Mouse (Mus musculus): ENCODE results near the gene Cercam. TPM values are rescaled to one million over a fixed set of nuclear protein-coding genes. Genes with fewer than 3 reads are reported as not detected.
"Not testable (repeated sequence)": the region's sequence is repeated elsewhere in the genome, so short reads cannot be mapped to it uniquely, and the experiment has no call there.

The Cercam gene
- polyA plus RNA-seq, 1 experiment from 2014 or later = 12.2 TPM

- no peak for ATAC-seq (ENCODE audit: borderline replicate concordance, extremely low read depth, low FRiP score, low TSS enrichment)
- Histone ChIP-seq H3K9ac (no peak overlapping the region), H3K4me3 (no peak overlapping the region), H3K27me3 (no peaks in the 10 kb centered on the region), H3K4me2 (no peak overlapping the region), H3K36me3 (no peaks in the 10 kb centered on the region), H3K27ac (no peak overlapping the region), H3K9me3 (no peaks in the 10 kb centered on the region), H3K4me1 (no peaks in the 10 kb centered on the region)
- 58% methylated on average over 17 of the region's 17 CpGs for WGBS
Measured at GRCm38 (mm10) chr2:29879964-29880830, 11.2 kb downstream of the Cercam start.

- peaks cover 16% of the 10 kb centered on the region for H3K4me1 ChIP-seq
- not testable (repeated sequence) for H3K27me3 ChIP-seq; H3K4me3 ChIP-seq; H3K27ac ChIP-seq; ATAC-seq (ENCODE audit: borderline replicate concordance, extremely low read depth, low FRiP score, low TSS enrichment); H3K9ac ChIP-seq; H3K4me2 ChIP-seq; H3K36me3 ChIP-seq; H3K9me3 ChIP-seq
- WGBS = 77% methylated on average over 9 of the region's 9 CpGs
Measured at GRCm38 (mm10) chr2:29886659-29887292, 17.8 kb downstream of the Cercam start.

GRCm38 (mm10) chr2:29889066-29889944, 20.3 kb downstream of the Cercam start, which contains the start of gene Odf2:
Odf2 (plus strand) TSS chr2:29889221.
- no peaks in the 10 kb centered on the region; the same call in 1 of the 2 replicates for H3K27me3 ChIP-seq
- H3K27ac ChIP-seq = peak within 1 kb of the TSS; percentile 77
- 1% methylated on average over 69 of the region's 70 CpGs for WGBS
- peak within 1 kb of the TSS; percentile 94 for H3K4me2 ChIP-seq
- H3K9ac ChIP-seq = peak within 1 kb of the TSS; percentile 73
- peaks cover 16% of the 10 kb centered on the region for H3K4me1 ChIP-seq
- peak within 1 kb of the TSS; percentile 69 for H3K4me3 ChIP-seq
- H3K9me3 ChIP-seq = no peaks in the 10 kb centered on the region
- peaks cover 26% of the 10 kb centered on the region for H3K36me3 ChIP-seq
- peak; percentile 91 for ATAC-seq (ENCODE audit: borderline replicate concordance, extremely low read depth, low FRiP score, low TSS enrichment)

GRCm38 (mm10) chr2:29889991-29890833, 21.2 kb downstream of the Cercam start:
- Histone ChIP-seq H3K9me3 (no peaks in the 10 kb centered on the region), H3K36me3 (peaks cover 35% of the 10 kb centered on the region), H3K27ac (peak overlapping the region; percentile 77), H3K4me2 (peak overlapping the region; percentile 94), H3K27me3 (no peaks in the 10 kb centered on the region; the same call in 1 of the 2 replicates), H3K4me3 (peak overlapping the region; percentile 69), H3K4me1 (peaks cover 16% of the 10 kb centered on the region), H3K9ac (peak overlapping the region; percentile 73)
- peak; percentile 93 for ATAC-seq (ENCODE audit: borderline replicate concordance, extremely low read depth, low FRiP score, low TSS enrichment)
- WGBS = under 1% methylated on average over 60 of the region's 61 CpGs

GRCm38 (mm10) chr2:29891773-29892172, 22.8 kb downstream of the Cercam start:
- 90% methylated on average over 6 of the region's 6 CpGs for whole genome bisulfite sequencing

GRCm38 (mm10) chr2:29896071-29896470, 27.1 kb downstream of the Cercam start:
- 100% methylated on average over 1 of the region's 1 CpGs for WGBS
- Histone ChIP-seq H3K4me1 (peaks cover 5% of the 10 kb centered on the region), H3K27ac (no peak overlapping the region), H3K36me3 (peaks cover 92% of the 10 kb centered on the region), H3K4me3 (no peak overlapping the region), H3K9me3 (no peaks in the 10 kb centered on the region), H3K4me2 (no peak overlapping the region), H3K27me3 (no peaks in the 10 kb centered on the region), H3K9ac (no peak overlapping the region)
- no peak for ATAC-seq (ENCODE audit: borderline replicate concordance, extremely low read depth, low FRiP score, low TSS enrichment)

More at GRCm38 (mm10) chr2:29891773-29892172, 22.8 kb downstream of the Cercam start:
- Histone ChIP-seq H3K36me3 (peaks cover 50% of the 10 kb centered on the region), H3K9me3 (no peaks in the 10 kb centered on the region), H3K9ac (no peak overlapping the region), H3K27me3 (no peaks in the 10 kb centered on the region; the same call in 1 of the 2 replicates), H3K4me1 (peaks cover 16% of the 10 kb centered on the region), H3K4me2 (no peak overlapping the region), H3K4me3 (no peak overlapping the region), H3K27ac (no peak overlapping the region)
- no peak for ATAC-seq (ENCODE audit: borderline replicate concordance, extremely low read depth, low FRiP score, low TSS enrichment)

- Histone ChIP-seq H3K9me3 (no peaks in the 10 kb centered on the region), H3K9ac (no peak overlapping the region), H3K36me3 (peaks cover 98% of the 10 kb centered on the region), H3K27me3 (no peaks in the 10 kb centered on the region), H3K27ac (no peak overlapping the region), H3K4me3 (no peak overlapping the region), H3K4me2 (no peak overlapping the region), H3K4me1 (no peaks in the 10 kb centered on the region)
- ATAC-seq (ENCODE audit: borderline replicate concordance, extremely low read depth, low FRiP score, low TSS enrichment) = no peak
- 73% methylated on average over 2 of the region's 2 CpGs for WGBS
Measured at GRCm38 (mm10) chr2:29897366-29897765, 28.4 kb downstream of the Cercam start.

GRCm38 (mm10) chr2:29898081-29898480, 29.1 kb downstream of the Cercam start:
- H3K4me3 ChIP-seq = no peak overlapping the region
- H3K9me3 ChIP-seq = no peaks in the 10 kb centered on the region
- 87% methylated on average over 1 of the region's 1 CpGs for WGBS
- no peak for ATAC-seq (ENCODE audit: borderline replicate concordance, extremely low read depth, low FRiP score, low TSS enrichment)
- no peak overlapping the region for H3K4me2 ChIP-seq
- H3K36me3 ChIP-seq = peaks cover 98% of the 10 kb centered on the region
- H3K9ac ChIP-seq = no peak overlapping the region
- H3K27me3 ChIP-seq = no peaks in the 10 kb centered on the region
- no peak overlapping the region for H3K27ac ChIP-seq
- no peaks in the 10 kb centered on the region for H3K4me1 ChIP-seq

- H3K27me3 ChIP-seq = no peaks in the 10 kb centered on the region
- no peak overlapping the region for H3K4me2 ChIP-seq
- no peak overlapping the region for H3K9ac ChIP-seq
- no peak overlapping the region for H3K4me3 ChIP-seq
- peaks cover 95% of the 10 kb centered on the region for H3K36me3 ChIP-seq
- H3K27ac ChIP-seq = no peak overlapping the region
- 86% methylated on average over 10 of the region's 10 CpGs for WGBS
- ATAC-seq (ENCODE audit: borderline replicate concordance, extremely low read depth, low FRiP score, low TSS enrichment) = no peak
- H3K9me3 ChIP-seq = no peaks in the 10 kb centered on the region
- H3K4me1 ChIP-seq = no peaks in the 10 kb centered on the region
Measured at GRCm38 (mm10) chr2:29902194-29902593, 33.2 kb downstream of the Cercam start.

GRCm38 (mm10) chr2:29908171-29908570, 39.2 kb downstream of the Cercam start:
- H3K9ac ChIP-seq; H3K27me3 ChIP-seq; ATAC-seq (ENCODE audit: borderline replicate concordance, extremely low read depth, low FRiP score, low TSS enrichment); H3K27ac ChIP-seq; H3K9me3 ChIP-seq; H3K4me2 ChIP-seq; H3K4me1 ChIP-seq; H3K4me3 ChIP-seq: not testable (repeated sequence)
- WGBS = 92% methylated on average over 2 of the region's 2 CpGs
- H3K36me3 ChIP-seq = peaks cover 62% of the 10 kb centered on the region

GRCm38 (mm10) chr2:29910042-29910441, 41.1 kb downstream of the Cercam start:
- 85% methylated on average over 2 of the region's 2 CpGs for WGBS
- peaks cover 62% of the 10 kb centered on the region for H3K36me3 ChIP-seq

More at GRCm38 (mm10) chr2:29910042-29910441, 41.1 kb downstream of the Cercam start:
- Histone ChIP-seq H3K27ac (no peak overlapping the region), H3K9me3 (no peaks in the 10 kb centered on the region), H3K9ac (no peak overlapping the region), H3K4me1 (no peaks in the 10 kb centered on the region), H3K4me2 (no peak overlapping the region), H3K4me3 (no peak overlapping the region), H3K27me3 (no peaks in the 10 kb centered on the region)
- ATAC-seq (ENCODE audit: borderline replicate concordance, extremely low read depth, low FRiP score, low TSS enrichment) = no peak

All from lung, embryonic 15.5 days (tissue).